Mouse (Mus musculus) MEL-GATA-1-ER (cell line): ENCODE results near the gene Syap1.
A peak's percentile ranks its signal among the peaks of the same experiment; 100 is the strongest.
"Not testable (repeated sequence)": the region's sequence is repeated elsewhere in the genome, so short reads cannot be mapped to it uniquely, and the experiment has no call there.

Experiments
- DNase-seq: peaks from one replicate; pipeline ENCODE4 v3.0.0-alpha.2; 2012; ENCODE audit warnings: low read depth; ENCODE audit errors: extremely low read depth

Gene Syap1

GRCm38 (mm10) chrX:162830313-162830712 is 57.9 kb downstream of the Syap1 start:
- DNase-seq, result not testable (repeated sequence)

- no peak for DNase-seq
These were observed 58.5 kb downstream of the Syap1 start for GRCm38 (mm10) chrX:162829741-162830140.

GRCm38 (mm10) chrX:162829203-162829708 is 59.0 kb downstream of the Syap1 start, which contains the start of gene Txlng:
Txlng (minus strand) TSS chrX:162829454.
- DNase-seq, result peak; percentile 98

GRCm38 (mm10) chrX:162828783-162829182 is 59.5 kb downstream of the Syap1 start:
- no peak for DNase-seq

- peak; percentile 17 for DNase-seq
These were observed 60.2 kb downstream of the Syap1 start for GRCm38 (mm10) chrX:162828016-162828415.
